Mouse (Mus musculus) left cerebral cortex, adult 18-20 months (tissue): ENCODE measurements at regions not wholly inside any gene's neighbourhood (a gene's known extent, or its start where the extent isn't known, plus 50 kb on each side); places are given as distances from the start of the nearest gene placed in this dataset.
A peak's percentile ranks its signal among the peaks of the same experiment; 100 is the strongest.

Experiments
- DNase-seq, 2 experiments: peaks; one replicate each; pipeline ENCODE4 v3.0.0; 2021 to 2022; ENCODE audit warnings: low spot score in 2 of 2, mixed read lengths in 1 of 2

DNA sequence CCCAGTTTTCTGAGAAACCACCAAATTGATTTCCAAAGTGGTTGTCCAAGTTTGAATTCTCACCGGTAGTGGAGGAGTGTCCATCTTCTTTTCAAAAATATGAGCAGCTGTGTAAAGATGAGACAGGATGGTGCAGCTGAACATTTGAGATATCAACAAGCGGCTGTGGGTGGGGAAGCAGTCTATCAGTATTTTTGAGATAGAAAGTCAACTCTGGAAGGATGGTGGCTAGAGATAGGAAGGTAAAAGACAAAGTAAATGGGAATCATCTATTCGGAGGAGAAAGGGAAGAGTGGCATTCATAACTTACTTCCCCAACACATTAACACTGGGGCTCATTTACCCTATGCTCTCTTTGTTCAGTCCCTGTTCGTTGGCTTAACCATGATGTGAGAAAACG is 146.9 kb upstream of the Gmnc start:
- DNase-seq = no peak

DNA sequence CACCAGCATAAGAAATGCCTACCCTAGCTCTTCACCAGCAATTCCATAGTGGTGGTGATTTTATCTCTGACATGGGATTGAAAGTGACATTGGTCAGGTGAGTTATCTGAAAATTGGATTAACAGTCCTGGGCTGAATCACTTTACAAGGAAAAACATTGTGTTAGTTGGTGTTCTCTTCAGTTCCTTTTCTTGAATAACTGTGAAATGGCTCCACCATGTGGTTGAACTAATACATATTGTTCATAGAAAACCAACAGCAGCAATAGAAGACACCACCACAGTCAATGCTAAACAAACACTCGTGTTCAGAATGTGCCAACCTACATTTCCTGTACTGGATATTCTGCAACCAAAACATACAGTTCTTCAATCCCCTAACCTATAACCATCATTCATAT is 147.5 kb upstream of the Gmnc start:
- peak in 1 of 2 experiments; percentile 9 for DNase-seq

DNA sequence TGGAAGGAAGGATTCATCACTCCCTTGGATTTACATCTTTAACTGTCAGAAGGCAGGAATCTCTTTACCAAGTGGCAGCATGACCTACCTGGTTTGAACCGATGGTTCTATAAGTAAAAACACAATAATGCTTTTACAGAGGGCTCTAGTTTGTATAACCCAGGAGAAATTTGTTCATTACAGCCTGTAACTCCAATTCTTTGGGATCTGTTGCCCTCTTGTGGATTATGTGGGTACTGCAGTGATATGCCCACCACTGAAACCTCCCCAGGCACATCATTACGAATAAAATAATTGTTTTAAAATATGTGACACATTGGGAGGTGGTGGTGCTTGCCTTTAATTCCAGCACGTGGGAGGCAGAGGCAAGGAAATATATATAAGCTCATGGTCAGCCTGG is 148.6 kb upstream of the Gmnc start:
- peak; percentile 48 to 78 for DNase-seq

DNA sequence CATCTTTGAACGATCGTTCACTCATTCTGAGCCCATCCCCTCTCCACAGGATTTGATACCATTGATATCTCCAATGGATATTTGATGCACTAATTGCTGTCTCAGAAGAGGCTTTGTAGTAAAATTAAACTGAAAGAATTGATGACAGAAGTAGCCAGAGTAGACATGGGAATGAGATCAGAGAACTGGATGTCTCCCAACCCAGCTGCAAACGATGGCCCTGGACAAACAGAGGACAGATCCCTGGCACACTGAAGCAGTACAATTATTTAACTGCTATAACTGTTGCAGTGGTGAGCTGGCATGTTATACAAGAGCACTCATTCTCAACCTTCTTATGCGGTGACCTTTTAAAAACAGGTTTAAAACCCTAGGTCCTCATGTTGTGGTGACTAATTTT is 151.5 kb upstream of the Ostn start:
- DNase-seq = peak; percentile 6 to 7

DNA sequence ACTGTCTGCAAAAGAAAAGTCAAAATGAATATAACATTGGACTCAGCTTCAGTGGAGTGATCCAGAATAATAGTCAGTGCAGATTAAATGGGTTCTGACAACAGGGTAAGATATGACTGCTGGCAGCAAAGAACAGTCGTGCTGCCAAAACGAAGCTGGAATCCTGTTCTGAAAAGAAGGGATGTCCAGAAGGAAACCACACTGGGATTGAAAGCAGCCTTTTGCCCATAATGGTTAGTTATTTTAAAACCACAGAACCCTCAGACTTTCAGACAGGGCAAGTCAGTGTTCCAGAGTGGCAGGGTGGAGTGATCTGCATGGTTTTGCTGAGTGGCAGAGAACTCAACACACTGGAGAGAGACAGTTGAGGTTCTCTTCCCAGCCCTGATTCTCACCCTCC is 111.6 kb upstream of the Ostn start:
- DNase-seq = no peak
